Mouse (Mus musculus): ENCODE measurements around the gene Fam117b.
A peak's percentile ranks its signal among the peaks of the same experiment; 100 is the strongest.

Fam117b gene

DNA sequence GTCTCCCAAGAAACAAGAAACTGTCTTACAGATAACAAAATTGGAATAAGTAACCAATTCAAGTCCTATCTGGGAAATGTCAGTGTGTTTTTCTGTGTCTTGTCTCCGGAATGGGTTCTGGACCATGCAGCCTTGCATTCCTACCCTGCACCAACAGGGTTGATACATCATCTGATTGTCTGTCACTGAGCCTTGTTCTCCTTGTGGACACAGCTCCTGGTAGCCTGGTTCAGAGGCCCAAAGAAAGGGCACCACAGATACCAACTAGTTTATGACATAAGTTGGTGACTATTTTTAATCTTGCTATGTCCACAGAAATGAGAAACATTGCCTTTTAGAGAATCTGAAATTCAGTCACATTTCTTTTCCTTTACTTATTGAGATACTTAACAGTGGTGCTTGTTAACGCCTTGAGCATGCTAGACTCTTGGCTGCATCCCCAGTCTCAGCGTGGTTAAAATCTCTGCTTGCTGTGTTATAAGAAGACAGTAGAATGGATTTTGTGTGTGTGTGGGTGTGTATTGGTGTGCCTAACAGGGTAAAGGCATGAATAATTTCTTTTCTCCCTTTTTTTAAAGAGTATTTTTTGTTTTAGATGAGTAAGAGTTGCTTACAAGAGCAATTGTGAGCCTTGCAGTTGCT is 74.7 kb downstream of the Fam117b start:
- no peak for DNase-seq (ENCODE audit: low spot score)

DNA sequence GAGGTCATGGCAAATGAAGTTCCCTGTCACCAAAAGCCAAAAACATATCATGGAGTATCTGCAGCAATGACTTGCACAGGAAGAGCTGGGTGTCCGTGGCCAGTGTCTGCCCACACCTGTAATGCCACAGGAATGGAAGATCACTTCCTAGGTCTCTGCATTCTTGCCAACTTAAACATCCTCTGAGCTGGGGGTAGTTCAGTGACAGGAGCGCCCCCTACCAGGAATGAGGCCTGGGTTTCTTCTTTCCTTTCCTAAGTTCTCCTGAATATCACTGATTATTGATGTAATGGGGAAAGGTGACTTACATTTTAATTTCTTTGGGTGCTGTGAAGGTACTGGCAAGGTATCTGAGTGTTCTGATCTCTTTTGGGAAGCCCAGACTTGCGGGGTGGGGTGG is 82.8 kb downstream of the Fam117b start:
- DNase-seq (ENCODE audit: low spot score): no peak

DNA sequence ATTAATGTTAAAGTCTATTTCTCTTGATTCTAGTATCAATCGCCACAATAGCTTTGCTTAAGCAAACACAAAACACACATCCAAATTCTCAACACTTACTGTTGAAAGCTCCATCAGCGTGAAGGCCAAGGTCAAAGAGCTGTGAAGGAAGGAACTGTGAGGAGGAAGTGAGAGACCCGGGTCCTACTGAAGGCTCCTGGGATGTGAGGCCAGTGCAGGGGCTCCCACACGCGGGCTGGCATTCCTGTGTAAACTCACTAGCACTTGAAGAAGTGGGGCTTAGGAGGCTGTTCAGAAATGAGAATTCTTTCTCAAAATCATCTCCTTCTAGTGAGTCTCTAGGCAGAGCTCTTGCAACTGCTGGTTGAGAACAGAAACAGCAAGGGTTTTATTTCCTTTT is 84.5 kb downstream of the Fam117b start:
- DNase-seq (ENCODE audit: low spot score): no peak

DNA sequence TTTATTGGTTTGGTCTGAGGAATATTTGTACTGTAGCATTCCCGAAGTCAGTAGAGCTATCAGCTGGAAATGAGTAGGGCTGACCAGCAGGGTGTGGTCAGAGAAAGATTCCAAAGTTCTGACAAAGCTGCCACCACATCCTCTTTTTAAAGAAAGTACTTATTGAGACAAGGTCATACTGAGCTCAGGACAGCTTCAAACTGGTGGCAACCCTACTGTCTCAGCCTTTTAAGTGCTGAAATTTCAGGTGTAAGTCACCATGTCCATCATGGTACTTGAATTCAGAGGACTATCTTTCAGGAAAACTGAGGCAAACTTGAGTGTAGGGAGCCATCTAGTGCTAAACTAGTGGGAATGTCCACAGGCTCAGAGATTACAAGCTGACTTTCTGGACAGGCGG is 87.5 kb downstream of the Fam117b start:
- DNase-seq (ENCODE audit: low spot score): no peak

DNA sequence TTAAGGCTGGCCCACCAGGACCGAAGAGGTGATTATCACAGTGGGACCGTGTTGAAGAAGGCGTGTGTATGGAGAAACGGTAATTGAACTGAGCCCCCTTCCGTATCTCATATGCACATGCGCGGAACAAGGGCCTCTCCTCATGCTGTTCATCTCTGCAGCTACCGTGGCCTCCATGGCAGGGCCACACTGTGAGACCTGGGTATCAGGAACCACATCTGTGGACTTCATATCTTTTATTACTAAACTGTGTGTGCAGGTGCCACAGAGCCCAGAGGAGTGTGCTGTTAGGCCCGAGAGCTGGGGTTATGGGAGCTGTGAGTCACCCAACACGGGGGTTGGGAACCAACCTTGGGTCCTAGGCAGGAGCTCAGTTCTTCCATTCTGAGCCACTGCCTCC is 94.5 kb downstream of the Fam117b start:
- DNase-seq (ENCODE audit: low spot score): no peak

DNA sequence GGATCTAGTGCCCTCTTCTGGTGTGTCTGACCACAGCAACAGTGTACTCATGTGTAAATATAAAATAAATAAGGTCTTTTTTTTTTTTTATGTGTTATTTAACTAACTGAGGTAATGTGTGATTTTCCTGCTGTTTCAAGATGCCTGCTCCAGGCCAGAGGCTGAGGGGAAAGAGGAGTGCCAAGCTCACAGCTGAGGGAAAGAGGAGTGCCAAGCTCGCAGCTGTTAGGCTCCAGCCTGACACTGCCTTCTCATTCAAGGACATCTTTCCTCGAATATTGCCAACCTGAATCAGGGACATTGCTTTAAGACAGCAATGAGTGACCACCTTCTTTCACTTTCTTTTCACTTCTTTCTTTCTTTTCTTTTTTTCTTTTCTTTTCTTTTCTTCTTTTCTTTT is 95.9 kb downstream of the Fam117b start:
- DNase-seq (ENCODE audit: low spot score): peak; percentile 52

DNA sequence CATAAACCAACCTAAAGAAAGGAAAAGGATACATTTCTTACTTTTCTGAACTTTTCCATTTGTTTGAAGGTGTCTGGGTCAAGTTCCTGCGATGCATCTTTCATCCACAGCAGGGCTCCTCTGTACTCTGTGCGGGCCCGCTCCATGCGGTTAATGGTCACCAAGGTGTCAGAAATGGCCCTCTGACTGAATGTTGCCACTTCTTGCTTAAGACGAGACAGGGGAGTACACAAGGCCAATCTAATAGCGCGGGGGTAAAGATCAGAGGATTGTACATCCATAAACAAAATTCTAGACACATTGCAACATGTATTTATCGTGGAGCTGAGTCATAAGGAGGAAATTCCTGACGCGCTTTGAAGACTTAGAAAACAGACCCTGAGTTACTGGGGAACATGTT is 101.0 kb downstream of the Fam117b start:
- no peak for DNase-seq (ENCODE audit: low spot score)

DNA sequence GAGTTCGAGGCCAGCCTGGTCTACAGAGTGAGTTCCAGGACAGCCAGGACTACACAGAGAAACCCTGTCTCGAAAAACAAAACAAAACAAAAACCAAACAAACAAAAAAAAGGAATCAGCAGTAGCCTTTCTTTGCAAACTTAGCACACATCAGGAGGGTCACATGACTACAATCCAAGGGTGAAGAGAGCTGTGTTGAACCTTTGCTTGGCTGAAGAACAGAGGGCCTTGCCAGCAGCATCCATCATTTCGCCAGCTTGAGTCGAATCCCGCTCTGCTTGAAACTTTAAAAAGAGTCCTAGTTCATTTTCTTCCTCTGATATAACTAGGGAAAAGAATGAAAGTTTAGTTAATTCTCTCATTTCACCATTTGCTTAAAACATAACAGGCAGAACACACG is 102.7 kb downstream of the Fam117b start:
- no peak for DNase-seq (ENCODE audit: low spot score)

DNA sequence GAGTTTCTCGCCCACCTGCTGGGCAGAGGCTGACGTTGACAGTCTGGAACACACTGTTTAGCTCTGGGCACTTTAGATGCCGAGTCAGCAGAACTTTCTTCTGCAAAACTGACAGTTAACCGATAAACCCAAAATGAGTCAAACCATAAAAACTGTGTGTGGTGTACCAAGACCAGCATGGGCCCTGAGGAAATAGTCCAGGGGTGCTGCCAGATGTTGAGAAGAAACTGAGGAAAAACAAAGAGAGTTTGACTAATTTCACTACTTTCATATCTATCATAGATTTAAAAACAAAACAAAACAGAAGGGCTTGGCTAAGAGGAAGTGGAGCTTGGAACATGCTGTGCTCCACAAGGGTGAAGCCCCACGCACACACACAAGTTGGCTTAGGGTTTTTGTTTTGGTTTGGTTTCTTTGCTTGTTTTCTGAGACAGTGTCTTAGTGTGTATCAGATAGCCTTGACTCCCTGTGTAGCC is 103.4 kb downstream of the Fam117b start:
- DNase-seq (ENCODE audit: low spot score): no peak

DNA sequence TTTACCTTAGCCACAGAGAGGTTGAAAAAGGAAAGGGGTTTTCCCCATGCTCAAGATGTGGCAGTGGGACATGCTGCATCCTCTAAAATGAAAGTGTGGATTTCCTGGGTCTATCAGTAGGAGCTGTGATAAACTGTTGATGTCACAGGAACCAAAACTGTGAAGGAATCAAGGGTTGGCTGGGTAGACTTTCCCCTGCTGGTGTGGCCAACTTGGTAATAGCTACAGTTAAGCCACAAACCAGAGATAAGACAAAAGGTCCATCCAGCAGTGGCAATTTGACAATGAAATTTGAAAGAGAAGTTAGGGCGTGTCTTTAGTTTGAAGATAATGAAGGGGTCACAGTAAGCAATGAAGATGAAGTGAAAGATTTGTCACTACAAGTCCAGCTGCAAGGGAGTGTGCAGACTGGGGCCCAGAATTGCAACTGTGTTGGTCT is 104.2 kb downstream of the Fam117b start:
- DNase-seq (ENCODE audit: low spot score): no peak

Data from testis, postnatal 10 days (tissue).